Mouse (Mus musculus): ENCODE measurements at regions not wholly inside any gene's neighbourhood (a gene's known extent, or its start where the extent isn't known, plus 50 kb on each side); places are given as distances from the start of the nearest gene placed in this dataset.

- no peak for DNase-seq
Observed at GRCm38 (mm10) chr9:50395543-50395942, 50.8 kb upstream of the Rpl10-ps3 start.

GRCm38 (mm10) chr9:50396051-50396450 is 51.3 kb upstream of the Rpl10-ps3 start:
- DNase-seq: no peak

DNA sequence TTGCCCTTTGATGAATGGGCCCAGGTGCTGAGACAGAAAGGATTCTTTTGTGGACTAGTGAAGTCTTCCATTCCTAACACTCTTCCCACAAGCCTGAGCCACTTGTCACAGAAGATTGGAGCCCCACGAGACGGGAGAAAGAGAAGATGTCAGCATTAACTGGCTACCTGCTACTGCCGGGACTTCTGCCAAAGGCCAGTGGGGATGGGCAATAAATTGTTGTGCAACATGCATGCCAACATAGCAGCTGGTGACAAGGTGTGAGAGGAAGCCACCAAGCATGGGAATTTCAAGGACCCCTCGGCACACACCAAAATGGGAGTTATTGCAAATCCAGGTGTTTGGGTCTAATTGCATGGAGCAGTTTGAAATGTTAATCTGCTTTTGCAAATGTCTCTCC is 63.6 kb upstream of the Rpl10-ps3 start:
- DNase-seq: peak; percentile 39

GRCm38 (mm10) chr9:50408845-50409244 is 64.1 kb upstream of the Rpl10-ps3 start:
- DNase-seq: no peak

- DNase-seq: no peak
Observed at GRCm38 (mm10) chr9:50412986-50413385, 68.2 kb upstream of the Rpl10-ps3 start.

DNA sequence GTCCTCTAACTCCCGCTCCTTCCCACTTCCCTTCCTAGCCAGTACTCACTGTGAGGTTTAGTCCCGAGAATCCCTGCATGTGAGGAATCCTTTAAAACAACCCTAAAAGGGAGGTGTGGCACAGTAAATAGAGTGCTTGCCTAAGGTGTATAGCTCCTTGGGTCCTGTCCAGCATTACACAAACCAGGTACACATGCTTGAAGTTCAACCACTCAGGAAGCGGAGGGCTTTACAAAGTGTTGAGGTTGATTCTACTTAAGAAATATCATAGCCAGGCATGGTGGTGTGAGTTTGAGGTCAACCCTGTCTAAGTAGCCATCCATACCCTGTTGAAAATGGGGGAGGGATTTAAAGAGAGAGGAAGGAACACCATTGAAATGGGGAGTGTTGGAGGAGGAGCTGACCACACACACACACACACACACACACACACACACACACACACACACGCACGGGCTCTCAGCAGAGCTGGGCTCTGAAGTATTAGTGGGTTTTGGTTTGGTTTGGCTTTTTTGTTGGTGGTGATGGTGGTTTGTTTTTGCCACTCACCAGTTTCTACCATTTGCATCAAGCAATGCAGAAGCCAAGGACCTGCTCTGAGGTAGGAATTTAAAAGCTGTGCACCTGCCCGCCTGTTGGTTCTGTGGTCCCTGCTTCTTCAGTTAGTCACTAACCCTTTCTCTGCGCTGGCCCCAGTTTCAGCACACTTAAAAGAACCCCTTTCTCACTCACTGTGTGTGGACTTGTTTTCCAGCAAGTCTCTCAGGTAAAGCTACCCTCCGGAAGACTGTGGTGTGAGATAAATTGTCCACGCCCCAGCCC is 69.0 kb upstream of the Rpl10-ps3 start:
- no peak for DNase-seq

GRCm38 (mm10) chr9:50414796-50415340 is 70.1 kb upstream of the Rpl10-ps3 start:
- peak; percentile 88 for DNase-seq

GRCm38 (mm10) chr9:50416677-50417076 is 71.9 kb upstream of the Rpl10-ps3 start:
- DNase-seq: no peak

DNA sequence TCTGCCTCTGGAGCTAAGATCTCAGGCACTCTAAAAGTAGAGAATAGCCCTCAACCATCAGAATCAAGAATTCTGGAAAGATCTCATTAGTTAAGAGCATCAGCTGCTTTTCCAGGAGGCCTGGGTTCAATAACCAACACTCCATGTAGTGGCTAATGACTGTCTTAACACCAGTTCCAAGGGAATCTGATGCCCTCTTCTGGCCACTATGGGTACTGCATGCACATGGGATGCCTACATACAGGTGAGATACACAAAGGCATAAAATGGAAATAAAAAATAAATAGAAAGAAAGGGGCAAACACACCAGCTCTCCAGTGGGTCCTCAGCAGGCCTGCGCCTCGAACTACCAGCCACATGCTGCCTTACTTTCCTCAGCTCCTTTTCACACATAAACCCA is 73.3 kb upstream of the Plet1 start:
- peak; percentile 21 for DNase-seq

- no peak for DNase-seq
Observed at GRCm38 (mm10) chr9:50421572-50422285, 72.6 kb upstream of the Plet1 start.

- no peak for DNase-seq
Observed at GRCm38 (mm10) chr9:50425866-50426495, 68.3 kb upstream of the Plet1 start.

DNA sequence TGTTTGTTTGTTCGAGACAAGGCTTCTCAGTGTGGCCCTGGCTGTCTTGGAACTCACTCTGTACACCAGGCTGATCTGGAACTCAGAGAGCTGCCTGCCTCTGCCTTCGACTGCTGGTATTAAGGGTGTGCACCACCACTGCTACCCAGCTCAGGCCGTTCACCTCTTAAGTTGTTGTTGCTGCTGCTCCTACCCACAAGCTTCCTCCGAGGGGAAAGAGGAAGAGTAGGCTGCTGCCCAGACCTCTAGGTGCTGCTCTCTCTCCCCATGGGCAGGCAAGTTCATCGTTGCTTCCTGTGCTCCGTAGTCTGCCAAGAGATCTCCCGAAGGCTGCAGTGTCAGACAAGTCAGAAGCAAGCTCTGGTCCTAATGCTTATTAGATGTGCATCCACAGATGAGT is 64.2 kb upstream of the Plet1 start:
- no peak for DNase-seq

DNA sequence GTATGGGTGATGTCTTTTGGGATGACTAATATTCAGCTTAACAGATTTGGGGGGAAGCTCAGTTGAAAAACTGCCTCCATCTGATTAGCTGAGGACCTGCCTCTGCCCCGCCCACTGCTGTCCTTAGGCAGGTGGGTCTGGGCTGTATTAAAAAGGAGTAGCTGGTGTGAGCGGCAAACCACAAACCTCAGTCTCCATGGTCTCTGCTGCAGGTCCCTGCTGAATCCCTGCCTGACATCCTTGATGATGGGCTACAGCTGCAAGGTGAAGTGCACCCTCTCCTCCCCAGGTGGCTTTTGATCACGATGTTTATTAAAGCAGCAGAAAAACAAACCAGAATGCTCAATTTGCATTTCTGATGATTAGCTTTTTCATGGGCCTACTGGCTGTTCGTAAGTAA is 60.8 kb upstream of the Plet1 start:
- no peak for DNase-seq

DNA sequence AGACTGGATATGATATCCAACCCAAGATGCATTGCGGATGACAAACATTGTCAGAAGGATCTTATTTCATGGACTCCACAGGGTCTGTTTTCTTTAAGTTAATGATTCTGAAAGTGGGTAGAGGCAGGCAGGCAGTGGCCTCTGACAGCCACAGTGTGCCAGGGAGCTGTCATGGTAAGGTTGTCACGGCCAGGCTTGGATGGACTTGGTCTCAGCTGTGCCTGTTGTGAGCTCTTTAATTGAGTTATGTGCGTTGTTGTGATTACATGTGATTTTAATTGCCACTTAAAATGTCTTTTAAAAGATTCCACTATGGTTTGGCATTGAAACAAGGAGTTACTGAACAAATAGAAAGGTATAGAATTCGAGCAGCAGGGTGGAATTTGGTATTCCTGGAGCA is 60.3 kb upstream of the Plet1 start:
- DNase-seq: no peak

- DNase-seq: peak; percentile 88
Observed at GRCm38 (mm10) chr9:50437830-50438722, 56.2 kb upstream of the Plet1 start.

GRCm38 (mm10) chr9:50438738-50439137 is 55.6 kb upstream of the Plet1 start:
- DNase-seq: no peak

- no peak for DNase-seq
Observed at GRCm38 (mm10) chr9:50440222-50440621, 54.1 kb upstream of the Plet1 start.

- peak; percentile 63 for DNase-seq
Observed at GRCm38 (mm10) chr9:50440689-50441088, 53.6 kb upstream of the Plet1 start.

DNA sequence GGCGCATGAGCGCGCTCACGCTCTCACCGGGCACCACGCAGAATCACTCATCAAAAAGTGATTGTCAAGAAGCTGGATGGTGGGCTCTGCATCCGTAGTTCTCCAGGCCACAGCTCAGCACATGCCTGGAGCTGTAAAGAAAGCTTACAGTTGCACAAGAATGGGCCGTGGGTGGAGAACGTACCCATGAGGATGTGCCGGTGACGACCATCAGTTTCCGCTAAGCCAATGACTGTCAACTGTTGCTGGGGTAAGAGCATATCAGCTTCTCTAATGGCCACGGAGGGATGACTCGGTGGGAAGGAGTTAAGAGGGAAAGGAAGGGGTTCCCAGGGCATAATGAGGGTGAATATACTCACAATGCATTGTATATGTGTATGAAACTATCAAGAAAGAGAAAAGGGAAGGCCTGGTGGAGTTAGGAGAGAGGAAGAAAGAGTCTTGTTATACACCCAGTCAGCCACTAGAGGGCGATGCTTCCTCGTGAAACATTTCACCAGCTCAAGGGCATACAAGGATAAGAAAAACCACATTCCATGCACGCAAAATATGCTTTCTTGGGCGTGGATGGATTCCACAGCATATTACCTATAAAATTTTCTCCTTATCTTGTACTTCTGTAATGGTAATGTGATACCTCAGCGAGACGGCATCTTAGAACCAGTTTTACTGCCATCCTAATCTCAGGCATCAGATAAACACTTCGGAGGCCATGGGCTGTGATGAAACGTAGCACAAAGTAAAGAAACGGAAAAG is 50.4 kb upstream of the Plet1 start:
- DNase-seq: peak; percentile 79
